In genomic region chr10:70936008-70936407, GRCm38 (mm10) we compare ENCODE assay signal across 26 mouse cellular contexts.
"Had no signal": no experiment of that assay in that cellular context is flagged by ENCODE, and none has a peak within 500 bp of the region (broad histone marks: within the 10 kb centered on the region; RNA-seq: fewer than 3 reads in every experiment).

No protein-coding gene starts in this region.

- H3K4me3 ChIP-seq: embryonic facial prominence, embryonic 10.5 days; embryonic facial prominence, embryonic 12.5 days; embryonic facial prominence, embryonic 13.5 days; embryonic facial prominence, embryonic 15.5 days; erythroblast, embryonic 14.5 days; forebrain, embryonic 10.5 days; forebrain, embryonic 12.5 days; forebrain, embryonic 13.5 days; forebrain, embryonic 15.5 days; gastrocnemius, adult 2 months; heart, adult 2 months had no signal

- H3K4me1 ChIP-seq: embryonic facial prominence, embryonic 10.5 days; embryonic facial prominence, embryonic 12.5 days; embryonic facial prominence, embryonic 13.5 days; embryonic facial prominence, embryonic 15.5 days; forebrain, embryonic 10.5 days; forebrain, embryonic 12.5 days; forebrain, embryonic 13.5 days; forebrain, embryonic 15.5 days had no signal

- H3K9me3 ChIP-seq: embryonic facial prominence, embryonic 12.5 days; embryonic facial prominence, embryonic 13.5 days; embryonic facial prominence, embryonic 15.5 days; forebrain, embryonic 12.5 days; forebrain, embryonic 15.5 days had no signal

- H3K36me3 ChIP-seq: forebrain, embryonic 12.5 days; forebrain, embryonic 15.5 days had no signal

- H3K27me3 ChIP-seq: embryonic facial prominence, embryonic 12.5 days; embryonic facial prominence, embryonic 13.5 days; embryonic facial prominence, embryonic 15.5 days; forebrain, embryonic 12.5 days; forebrain, embryonic 13.5 days; forebrain, embryonic 15.5 days had no signal

- H3K27ac ChIP-seq: embryonic facial prominence, embryonic 10.5 days; embryonic facial prominence, embryonic 12.5 days; embryonic facial prominence, embryonic 13.5 days; embryonic facial prominence, embryonic 15.5 days; forebrain, embryonic 10.5 days; forebrain, embryonic 12.5 days; forebrain, embryonic 13.5 days; forebrain, embryonic 15.5 days; gastrocnemius, adult 2 months; heart, adult 2 months had no signal

- DNase-seq: cerebellum, adult 2 months; cerebellum, adult 8-10 months; cerebellum, adult 9-10 months; cerebellum, adult 9-11 months; cerebellum, postnatal 10 days; cerebellum, postnatal 14 days; cerebellum, postnatal 25 days; cerebellum, postnatal 36 days; embryo, embryonic 11 days; forebrain, postnatal 0 days; gastrocnemius, adult 2 months; gastrocnemius, postnatal 10 days; gastrocnemius, postnatal 14 days; gastrocnemius, postnatal 25 days; gastrocnemius, postnatal 36 days; heart, adult 18-20 months; heart, adult 2 months had no signal
